Mouse (Mus musculus) C2C12 (cell line): ENCODE results near the gene Suco.

ENCODE experiments used
- CEBPB ChIP-seq: IDR thresholded peaks from one replicate; pipeline ENCODE4 v1.6.1; 2011; ENCODE audit warnings: low read depth, mild to moderate bottlenecking, control low read depth, moderate library complexity
- CTCF ChIP-seq: IDR thresholded peaks from one replicate; pipeline ENCODE4 v1.5.1; 2011; ENCODE audit not compliant: control insufficient read depth, insufficient read depth, insufficient read length
- MAX ChIP-seq: IDR thresholded peaks from one replicate; pipeline ENCODE4 v1.6.1; 2011; ENCODE audit warnings: mild to moderate bottlenecking, control low read depth
- MYOD1 ChIP-seq: IDR thresholded peaks from one replicate; pipeline ENCODE4 v1.6.1; 2011; ENCODE audit warnings: low read depth; ENCODE audit not compliant: control insufficient read depth, insufficient read length
- MYOG ChIP-seq: IDR thresholded peaks from one replicate; pipeline ENCODE4 v1.6.1; 2011; ENCODE audit not compliant: control insufficient read depth, insufficient read length; ENCODE audit errors: extremely low read depth

- TF ChIP-seq CTCF, result no peak
- no peak for TF ChIP-seq MAX
- no peak for TF ChIP-seq MYOG
- TF ChIP-seq MYOD1, result no peak
- TF ChIP-seq CEBPB, result no peak
Observed at GRCm38 (mm10) chr1:161894553-161894952, 18.1 kb upstream of the Suco start.
